Mouse (Mus musculus) induced T-regulatory cell, adult 2 months (primary cell): ENCODE measurements around the gene Umodl1.

Experiments used
- DNase-seq: peaks from one replicate; pipeline ENCODE4 v3.0.0-alpha.2; 2012; ENCODE audit warnings: low read depth

Gene Umodl1

GRCm38 (mm10) chr17:31038381-31038780, 83.9 kb downstream of the Umodl1 start:
- DNase-seq: peak; percentile 34

- DNase-seq: peak; percentile 89
Observed at GRCm38 (mm10) chr17:31039626-31040025, 85.2 kb downstream of the Umodl1 start.

- peak; percentile 23 for DNase-seq
Observed at GRCm38 (mm10) chr17:31040421-31040820, 86.0 kb downstream of the Umodl1 start.

DNA sequence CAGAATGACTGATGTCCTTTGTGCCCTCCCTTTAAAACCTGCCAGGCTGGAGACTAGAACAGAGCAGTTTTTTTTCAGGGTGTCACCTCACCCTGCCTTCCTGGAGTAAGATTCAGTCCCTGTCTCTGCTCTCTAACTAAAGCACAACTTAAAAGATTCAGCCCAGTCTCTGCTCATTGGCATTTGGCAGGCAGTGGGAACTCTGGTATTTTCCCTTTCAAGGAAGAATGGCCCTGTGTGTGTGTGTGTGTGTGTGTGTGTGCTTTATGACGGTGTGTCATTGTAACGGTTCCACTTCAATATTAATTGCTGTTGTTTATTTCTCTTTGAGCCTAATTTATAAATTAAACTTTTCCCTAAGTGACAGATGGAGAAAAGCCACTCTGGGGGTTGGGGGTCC, 88.3 kb downstream of the Umodl1 start:
- DNase-seq: no peak

GRCm38 (mm10) chr17:31057151-31057890, 102.9 kb downstream of the Umodl1 start, which contains the start of gene Abcg1:
Gene Abcg1, plus strand, starts transcription at chr17:31057675.
- peak; percentile 92 for DNase-seq

- DNase-seq: no peak
Observed at GRCm38 (mm10) chr17:31057891-31058744, 103.7 kb downstream of the Umodl1 start.

DNA sequence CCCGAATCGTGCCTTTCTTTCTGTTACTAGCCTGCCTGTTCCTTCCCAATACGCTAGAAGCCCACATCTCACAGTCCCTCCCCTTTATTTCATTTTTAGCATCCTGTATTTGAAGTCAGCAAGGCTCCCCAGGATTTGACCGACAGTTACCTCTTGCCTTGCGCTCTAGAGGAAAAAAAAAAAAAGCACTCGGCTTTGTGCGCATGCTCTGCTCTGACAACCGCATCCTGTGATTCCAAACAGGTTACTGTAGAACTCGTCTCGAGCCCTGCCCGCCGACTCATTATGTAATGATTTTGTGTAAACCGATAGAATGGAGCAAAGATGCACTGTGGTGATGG, 104.3 kb downstream of the Umodl1 start:
- DNase-seq: peak; percentile 97

DNA sequence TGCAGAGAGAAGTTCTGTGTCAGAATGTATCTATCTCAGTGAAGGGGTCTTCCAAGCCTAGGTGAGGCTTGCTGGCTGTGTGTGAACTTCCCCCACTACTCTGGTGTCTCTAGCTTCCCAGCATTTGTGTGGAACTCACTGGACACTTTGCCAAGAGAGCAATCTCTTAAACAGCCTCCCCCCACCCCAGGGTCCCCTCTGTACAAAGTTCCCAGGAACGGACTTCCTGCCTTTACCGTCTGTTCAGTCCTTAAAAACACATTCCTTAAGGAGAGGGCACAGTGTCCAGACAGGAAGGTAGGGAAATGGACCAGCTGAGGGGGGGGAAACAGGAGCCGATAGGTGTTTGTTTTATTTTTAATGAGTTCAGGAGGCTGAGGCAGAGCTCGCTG, 105.8 kb downstream of the Umodl1 start:
- DNase-seq: peak; percentile 28
